Mouse (Mus musculus): Measurements from ENCODE around the gene Set. TPM values are rescaled to one million over a fixed set of nuclear protein-coding genes. Genes with fewer than 3 reads are reported as not detected.
"Not testable (repeated sequence)": the region's sequence is repeated elsewhere in the genome, so short reads cannot be mapped to it uniquely, and the experiment has no call there.

The Set gene
- 403 and 560 TPM in 2 replicates for total RNA-seq (2014; fragmentation: Nextera tagmentation)
- 1,507 and 2,355 TPM in 2 replicates for total RNA-seq (2017)

DNA sequence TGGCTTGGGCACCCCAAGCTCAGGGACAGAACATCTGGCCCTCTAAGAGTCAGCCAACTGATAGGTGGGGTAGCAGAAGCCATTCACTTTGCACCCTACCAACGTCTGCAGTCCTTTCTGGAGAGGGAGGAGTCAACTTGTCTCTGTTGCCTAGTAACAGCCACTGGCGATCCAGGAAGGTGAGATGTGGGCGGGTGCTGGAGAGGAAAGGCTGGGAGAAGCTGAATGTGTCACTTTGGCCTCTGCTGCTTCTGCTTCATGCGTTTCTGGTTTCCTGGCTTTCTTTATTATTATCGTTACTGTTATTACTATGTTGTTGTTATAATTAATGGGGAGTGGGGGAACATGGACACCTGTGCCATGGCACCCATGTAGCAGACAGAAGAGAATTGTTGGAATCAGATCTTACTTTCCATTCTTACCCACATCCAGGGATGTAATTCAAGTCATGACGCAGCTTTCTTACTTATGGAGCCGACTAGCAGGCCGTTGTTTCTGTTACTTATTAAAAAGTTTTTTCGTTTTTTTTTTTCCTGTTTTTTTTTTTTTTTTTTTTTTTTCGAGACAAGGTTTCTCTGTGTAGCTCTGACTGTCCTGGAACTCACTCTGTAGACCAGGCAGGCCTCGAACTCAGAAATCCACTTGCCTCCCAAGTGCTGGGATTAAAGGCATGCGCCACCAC, at the start of gene Set:
Set (plus strand) TSS at position 156 of the 682 bp plus-strand sequence.
- peak; percentile 71 for ATAC-seq (replicated peaks; ENCODE audit: low FRiP score, low TSS enrichment, poor library complexity, severe bottlenecking)

DNA sequence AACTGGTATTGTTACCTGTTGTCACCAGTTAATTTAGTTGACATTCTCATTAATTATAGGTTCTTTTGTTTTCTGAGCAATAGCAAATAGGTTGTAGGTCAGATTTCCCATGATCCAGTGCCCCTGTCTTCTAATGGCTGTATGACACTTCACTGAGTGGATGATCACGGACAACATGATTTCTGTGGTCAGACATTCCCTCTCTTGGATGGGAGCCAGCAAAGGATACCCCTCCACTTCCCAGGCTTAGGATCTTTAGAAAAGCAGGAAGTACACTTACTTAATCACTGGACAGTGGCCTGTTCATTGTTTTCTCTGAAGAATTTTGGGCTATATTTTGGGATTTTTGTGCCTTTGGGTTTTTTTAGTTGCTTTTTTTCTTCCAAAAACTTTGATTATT, 48.1 kb upstream of the Set start:
- ATAC-seq (replicated peaks; ENCODE audit: low FRiP score, low TSS enrichment, poor library complexity, severe bottlenecking), result no peak

- no peak for ATAC-seq (replicated peaks; ENCODE audit: low FRiP score, low TSS enrichment, poor library complexity, severe bottlenecking)
Measured at GRCm38 (mm10) chr2:30010840-30011281, 46.3 kb upstream of the Set start.

DNA sequence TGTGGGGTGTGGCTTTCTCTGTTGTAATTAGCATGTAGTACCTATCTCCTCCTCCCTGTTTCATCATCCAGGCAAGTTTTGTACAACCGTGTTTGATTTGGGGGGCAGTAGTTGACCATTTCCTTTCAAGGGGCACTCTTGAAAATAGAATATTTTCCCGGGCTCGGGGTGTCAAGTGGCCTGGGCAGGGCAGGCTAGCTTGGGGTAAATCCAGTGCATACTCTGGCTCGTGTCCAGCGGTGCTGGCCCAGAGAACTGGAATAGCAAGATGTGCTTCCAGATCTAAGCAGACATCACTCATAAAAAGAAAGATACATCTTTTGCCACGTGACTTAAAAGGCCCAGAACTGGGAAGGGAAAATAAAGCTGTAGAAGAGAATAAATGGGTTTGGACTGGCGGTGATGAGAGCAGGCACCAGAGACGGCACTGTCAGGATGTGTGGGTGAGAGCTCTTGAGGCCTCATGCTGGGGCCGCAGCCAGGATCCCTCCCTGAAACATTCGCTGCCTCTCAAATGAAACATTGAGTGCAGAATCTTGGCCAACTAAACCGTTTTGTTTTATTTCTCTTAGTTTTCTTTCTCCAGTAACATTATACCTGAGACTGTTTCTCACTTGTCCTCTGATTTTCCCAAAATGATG, 42.7 kb upstream of the Set start:
- ATAC-seq (replicated peaks; ENCODE audit: low FRiP score, low TSS enrichment, poor library complexity, severe bottlenecking), result no peak

- ATAC-seq (replicated peaks; ENCODE audit: low FRiP score, low TSS enrichment, poor library complexity, severe bottlenecking), result no peak
Measured at GRCm38 (mm10) chr2:30025454-30025853, 31.7 kb upstream of the Set start.

DNA sequence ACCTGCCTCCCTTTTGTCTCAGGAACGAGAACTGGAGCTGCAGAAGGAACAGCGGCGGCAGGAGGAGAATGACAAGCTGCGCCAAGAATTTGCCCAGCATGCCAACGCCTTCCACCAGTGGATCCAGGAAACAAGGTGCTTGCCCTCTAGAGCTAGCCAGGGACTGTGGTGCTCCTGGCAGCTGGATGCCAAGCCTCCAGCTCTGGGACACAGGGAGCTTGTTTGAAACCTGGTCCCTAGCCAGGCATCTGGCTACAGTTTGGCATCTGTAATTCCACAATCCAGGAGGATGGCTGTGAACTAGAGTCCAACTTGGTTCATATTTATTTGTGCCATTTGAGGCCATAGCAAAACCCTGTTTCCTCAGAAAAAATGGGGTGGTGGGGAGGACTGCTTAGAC, 30.2 kb upstream of the Set start:
- no peak for ATAC-seq (replicated peaks; ENCODE audit: low FRiP score, low TSS enrichment, poor library complexity, severe bottlenecking)

GRCm38 (mm10) chr2:30032244-30032846, 24.8 kb upstream of the Set start:
- ATAC-seq (replicated peaks; ENCODE audit: low FRiP score, low TSS enrichment, poor library complexity, severe bottlenecking), result peak; percentile 60; the same call in 1 of the 2 replicates

DNA sequence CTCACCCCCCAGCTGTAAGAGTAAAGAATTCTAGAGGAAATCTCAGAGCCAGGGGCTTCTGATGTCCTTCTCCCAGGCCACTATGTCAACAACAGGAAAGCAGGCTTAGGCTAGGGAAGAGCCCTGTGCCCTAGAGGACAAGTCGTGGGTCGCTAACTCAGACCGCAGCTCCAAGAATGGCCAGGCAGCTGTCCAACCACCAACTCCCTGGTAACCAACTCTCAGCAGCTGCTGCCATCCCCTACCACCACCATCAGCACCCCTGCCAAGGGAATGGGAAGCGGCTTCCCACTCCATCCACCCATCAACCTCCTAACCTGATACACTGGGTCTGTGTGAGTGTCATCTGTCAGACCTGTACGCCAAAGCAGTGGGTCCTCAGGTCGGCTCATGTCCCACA, 24.2 kb upstream of the Set start:
- no peak for ATAC-seq (replicated peaks; ENCODE audit: low FRiP score, low TSS enrichment, poor library complexity, severe bottlenecking)

GRCm38 (mm10) chr2:30037762-30038161, 19.4 kb upstream of the Set start:
- no peak for ATAC-seq (replicated peaks; ENCODE audit: low FRiP score, low TSS enrichment, poor library complexity, severe bottlenecking)

DNA sequence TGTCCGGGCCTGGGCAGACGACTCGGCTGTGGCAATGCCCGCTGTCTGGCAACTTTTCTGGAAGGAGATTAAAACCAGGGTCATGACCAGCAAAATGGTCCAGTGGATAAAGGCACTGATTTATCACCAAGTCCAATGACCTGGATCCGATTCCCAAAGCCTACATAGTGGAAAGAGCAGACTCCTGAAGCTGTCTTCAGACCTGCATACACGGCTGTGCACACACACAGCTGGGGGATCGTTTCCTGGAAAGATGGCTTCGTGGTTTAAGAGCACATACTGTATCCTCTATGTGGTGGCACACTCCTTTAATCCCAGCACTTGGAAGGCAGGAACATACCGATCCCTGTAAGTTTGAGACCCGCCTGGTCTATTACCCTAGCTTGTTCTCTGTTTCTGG, 18.8 kb upstream of the Set start:
- ATAC-seq (replicated peaks; ENCODE audit: low FRiP score, low TSS enrichment, poor library complexity, severe bottlenecking), result no peak

DNA sequence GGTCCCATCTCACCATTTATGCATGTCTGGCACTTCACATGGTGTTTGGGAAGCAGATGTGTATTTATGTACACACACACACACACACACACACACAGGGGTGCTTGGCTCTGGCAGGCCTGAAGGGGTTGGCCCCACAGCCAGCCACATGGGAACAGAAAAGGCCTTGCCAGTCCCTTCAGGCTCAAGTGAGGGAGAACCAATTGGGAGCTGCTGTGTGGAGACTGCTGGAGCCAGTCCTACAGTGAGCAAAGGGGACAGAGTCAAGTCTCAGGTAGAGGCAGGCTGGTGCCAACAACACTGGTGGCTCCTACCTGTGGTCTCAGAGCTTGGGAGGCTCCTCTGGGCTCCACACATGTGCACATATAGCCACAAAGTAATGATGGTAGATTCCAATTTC, 17.5 kb upstream of the Set start:
- no peak for ATAC-seq (replicated peaks; ENCODE audit: low FRiP score, low TSS enrichment, poor library complexity, severe bottlenecking)

DNA sequence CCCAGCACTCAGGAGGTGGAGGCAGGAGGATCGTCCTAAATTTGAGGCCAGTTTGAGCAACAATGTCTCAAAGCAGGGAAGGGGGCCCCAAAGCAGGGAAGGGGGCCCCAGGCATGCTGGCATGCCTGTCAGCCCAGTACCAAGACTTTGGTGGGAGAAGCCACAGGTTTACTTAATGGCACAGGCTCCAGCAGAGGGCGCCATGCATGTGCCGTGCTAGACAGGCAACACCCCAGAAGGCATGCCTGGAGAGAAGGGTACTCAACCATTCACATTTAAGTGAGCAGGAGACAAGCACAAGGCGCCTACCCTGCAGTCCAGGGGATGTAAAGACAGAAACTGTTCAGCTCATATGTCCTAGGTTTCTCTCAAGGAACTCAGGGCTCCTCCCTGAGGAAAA, 14.7 kb upstream of the Set start:
- peak; percentile 49 for ATAC-seq (replicated peaks; ENCODE audit: low FRiP score, low TSS enrichment, poor library complexity, severe bottlenecking)

GRCm38 (mm10) chr2:30044550-30044949, 12.6 kb upstream of the Set start:
- no peak for ATAC-seq (replicated peaks; ENCODE audit: low FRiP score, low TSS enrichment, poor library complexity, severe bottlenecking)

- ATAC-seq (replicated peaks; ENCODE audit: low FRiP score, low TSS enrichment, poor library complexity, severe bottlenecking), result no peak
Measured at GRCm38 (mm10) chr2:30047127-30047526, 10.1 kb upstream of the Set start.

- no peak for ATAC-seq (replicated peaks; ENCODE audit: low FRiP score, low TSS enrichment, poor library complexity, severe bottlenecking)
Measured at GRCm38 (mm10) chr2:30048101-30048501, 9.1 kb upstream of the Set start.

DNA sequence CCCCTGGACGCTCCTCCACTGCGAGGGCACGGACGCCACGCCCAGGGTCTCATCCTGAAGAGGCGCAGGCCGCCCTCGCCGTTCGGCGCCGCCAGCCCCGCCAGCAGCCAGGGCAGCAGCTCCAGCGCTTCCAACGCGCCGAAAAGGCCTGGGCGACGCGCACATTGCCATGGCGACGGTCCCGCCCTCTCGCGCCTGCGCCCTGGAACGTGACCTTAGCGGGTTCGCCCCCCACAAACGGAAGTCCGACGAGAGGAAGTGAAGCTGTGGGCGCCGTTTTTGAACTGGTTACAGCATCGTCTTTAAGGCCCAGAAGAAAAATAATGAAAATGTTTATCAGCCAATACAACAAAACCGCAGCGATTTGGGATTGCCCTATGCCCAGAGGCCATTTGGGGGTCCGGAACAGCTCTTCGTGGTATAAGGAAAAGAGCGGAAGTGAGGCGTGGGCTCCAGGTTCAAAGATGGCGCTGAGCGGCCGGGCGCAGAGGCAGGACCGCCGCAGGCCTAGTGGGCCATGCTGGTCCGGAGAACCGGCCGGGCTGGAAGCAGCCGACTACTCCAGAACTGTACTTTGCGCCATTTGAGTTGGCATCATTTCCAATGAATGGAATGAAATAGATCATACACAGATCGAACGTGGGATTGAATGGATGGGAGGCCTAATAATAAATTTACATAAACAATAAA, 8.3 kb upstream of the Set start, which contains the start of gene Wdr34:
Wdr34 (minus strand) TSS at position 183 of the 690 bp plus-strand sequence.
- peak; percentile 92 for ATAC-seq (replicated peaks; ENCODE audit: low FRiP score, low TSS enrichment, poor library complexity, severe bottlenecking)

DNA sequence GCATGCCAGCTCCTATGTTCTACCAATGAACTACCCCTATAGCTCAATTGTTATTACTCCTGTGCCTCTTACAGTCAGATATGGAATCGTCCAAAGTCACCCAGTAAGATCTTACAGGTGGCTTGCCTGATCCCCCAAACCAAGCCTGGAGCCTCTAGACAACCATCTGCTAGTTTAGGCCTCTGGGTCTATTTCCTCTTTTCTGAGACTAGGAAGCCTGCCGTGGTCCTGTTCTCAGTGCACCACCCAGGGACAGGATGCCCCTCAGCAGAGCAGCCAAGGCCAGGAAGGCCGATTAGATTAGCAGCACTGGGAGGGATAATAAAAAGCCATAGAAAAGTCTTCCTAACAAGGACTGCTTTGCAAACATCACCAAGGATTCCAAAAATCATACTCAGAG, 7.3 kb upstream of the Set start:
- ATAC-seq (replicated peaks; ENCODE audit: low FRiP score, low TSS enrichment, poor library complexity, severe bottlenecking), result no peak

DNA sequence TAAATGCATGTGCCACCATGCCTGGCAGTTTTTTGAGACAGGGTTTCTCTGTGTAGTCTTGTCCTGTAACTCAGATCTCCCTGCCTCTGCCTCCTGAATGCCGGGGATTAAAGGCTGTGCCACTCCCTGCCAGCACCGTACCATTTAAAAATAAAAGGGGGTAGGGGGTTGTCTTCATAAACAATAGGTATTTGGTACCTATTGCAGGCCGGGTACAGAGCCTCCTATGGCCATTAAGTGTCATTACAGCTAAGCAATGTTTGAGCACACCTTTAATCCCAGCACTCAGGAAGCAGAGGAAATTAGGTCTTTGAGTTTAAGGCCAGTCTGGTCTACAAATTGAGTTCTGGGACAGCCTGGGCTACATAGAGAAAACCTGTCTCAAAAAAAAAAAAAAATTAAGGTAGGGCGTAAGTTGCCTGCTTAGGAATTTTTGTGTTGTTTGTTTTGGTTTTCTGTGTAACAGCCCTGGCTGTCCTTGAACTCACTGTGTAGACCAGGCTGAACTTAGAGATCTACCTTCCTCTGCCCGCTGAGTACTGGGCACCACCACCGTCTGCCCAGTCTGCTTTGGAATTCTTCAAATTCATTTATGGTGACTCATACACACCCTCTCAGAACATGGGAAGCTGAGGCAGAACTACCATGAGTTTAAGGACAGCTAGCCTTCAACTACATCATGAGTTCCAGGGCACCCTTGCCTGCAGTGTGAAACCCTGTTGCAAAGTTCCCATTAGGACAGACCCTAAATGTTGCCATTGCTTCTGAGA, 5.0 kb upstream of the Set start:
- 0 out of 2 replicates have a peak, but pooled peaks have one; percentile 32 for ATAC-seq (replicated peaks; ENCODE audit: low FRiP score, low TSS enrichment, poor library complexity, severe bottlenecking)

GRCm38 (mm10) chr2:30055310-30055709, 1.9 kb upstream of the Set start:
- not testable (repeated sequence) for ATAC-seq (replicated peaks; ENCODE audit: low FRiP score, low TSS enrichment, poor library complexity, severe bottlenecking)

All from megakaryocyte-erythroid progenitor cell, adult 5-6 weeks (primary cell).